Mouse (Mus musculus) olfactory bulb, adult 2 months (tissue): Measurements from ENCODE around the gene Serpinf2. TPM values are rescaled to one million over a fixed set of nuclear protein-coding genes. Genes with fewer than 3 reads are reported as not detected.
"Not testable (repeated sequence)": the region's sequence is repeated elsewhere in the genome, so short reads cannot be mapped to it uniquely, and the experiment has no call there.

Experiments
- H3K27ac ChIP-seq: fragments of 200-500 bp; 2 replicates; pipeline ENCODE4 v1.5.1; 2012; ENCODE audit warnings: low read depth, low read length; ENCODE audit not compliant: insufficient read depth
- H3K4me1 ChIP-seq: fragments of 200-500 bp; 2 replicates; pipeline ENCODE4 v1.6.1; 2012; ENCODE audit warnings: low read length; ENCODE audit not compliant: control insufficient read depth, insufficient read depth
- H3K4me3 ChIP-seq: fragments of 200-500 bp; 2 replicates; pipeline ENCODE4 v1.5.1; 2012; ENCODE audit warnings: mild to moderate bottlenecking, low read depth, low read length, moderate library complexity; ENCODE audit not compliant: insufficient read depth
- CTCF ChIP-seq: fragments of 200-500 bp; IDR thresholded peaks from 2 replicates; pipeline ENCODE4 v1.5.1; 2012; ENCODE audit warnings: low read depth, mild to moderate bottlenecking, low read length, moderate library complexity; ENCODE audit not compliant: insufficient read depth
- POLR2A ChIP-seq: fragments of 200-500 bp; IDR thresholded peaks from 2 replicates; pipeline ENCODE4 v1.6.1; 2012; ENCODE audit warnings: mild to moderate bottlenecking, low read depth, low read length, moderate library complexity; ENCODE audit not compliant: insufficient read depth
- whole genome bisulfite sequencing: fragments of 180-500 bp; shearing (Covaris S2); methylation state at CpG from one replicate; pipeline ENCODE4 v1.1.7; 2018; 5-methylcytosine and 5-hydroxymethylcytosine counted together
- polyA plus RNA-seq: library from polyadenylated mRNA; stranded (reverse); fragments of >200 nt; gene quantifications from 2 replicates; pipeline ENCODE4 v1.2.4, GENCODE M21; 2012; ENCODE audit warnings: low replicate concordance; ENCODE audit not compliant: missing spikeins, insufficient read depth, insufficient read length

The Serpinf2 gene
- polyA plus RNA-seq, 1 experiment: not detected

- peaks cover 10% of the 10 kb centered on the region for H3K4me1 ChIP-seq
- no peak overlapping the region for H3K4me3 ChIP-seq
- WGBS: 59% methylated on average over 3 of the region's 3 CpGs
- TF ChIP-seq POLR2A (no peak), CTCF (no peak)
- no peak overlapping the region for H3K27ac ChIP-seq
Observed at GRCm38 (mm10) chr11:75406865-75407264, 32.5 kb downstream of the Serpinf2 start.

- Histone ChIP-seq H3K27ac (no peak overlapping the region), H3K4me1 (peaks cover 7% of the 10 kb centered on the region), H3K4me3 (no peak overlapping the region)
- WGBS: 72% methylated on average over 4 of the region's 4 CpGs
- TF ChIP-seq CTCF: no peak
- no peak for TF ChIP-seq POLR2A
Observed at GRCm38 (mm10) chr11:75406104-75406503, 33.3 kb downstream of the Serpinf2 start.

- Histone ChIP-seq H3K4me1 (peaks cover 11% of the 10 kb centered on the region), H3K4me3 (no peak overlapping the region), H3K27ac (no peak overlapping the region)
- no peak for TF ChIP-seq CTCF
- TF ChIP-seq POLR2A: no peak
- WGBS: 95% methylated on average over 6 of the region's 6 CpGs
Observed at GRCm38 (mm10) chr11:75404801-75405200, 34.6 kb downstream of the Serpinf2 start.

- no peak overlapping the region for H3K4me3 ChIP-seq
- H3K4me1 ChIP-seq: peaks cover 15% of the 10 kb centered on the region
- WGBS: 85% methylated on average over 6 of the region's 6 CpGs
- TF ChIP-seq CTCF (no peak), POLR2A (no peak)
- H3K27ac ChIP-seq: no peak overlapping the region
Observed at GRCm38 (mm10) chr11:75403301-75404052, 35.9 kb downstream of the Serpinf2 start.

- Histone ChIP-seq H3K4me3 (no peak overlapping the region), H3K4me1 (peaks cover 15% of the 10 kb centered on the region), H3K27ac (peak overlapping the region; percentile 69)
- no peak for TF ChIP-seq CTCF
- no peak for TF ChIP-seq POLR2A
- 38% methylated on average over 5 of the region's 5 CpGs for whole genome bisulfite sequencing
Observed at GRCm38 (mm10) chr11:75402271-75402690, 37.1 kb downstream of the Serpinf2 start.

GRCm38 (mm10) chr11:75400099-75400498, 39.3 kb downstream of the Serpinf2 start:
- no peak overlapping the region for H3K4me3 ChIP-seq
- H3K4me1 ChIP-seq: peaks cover 15% of the 10 kb centered on the region
- H3K27ac ChIP-seq: 0 out of 2 replicates have a peak overlapping the region, but pooled peaks have one; percentile 63
- TF ChIP-seq CTCF (no peak), POLR2A (no peak)
- 58% methylated on average over 9 of the region's 9 CpGs for WGBS

- 50% methylated on average over 11 of the region's 11 CpGs for WGBS
- peaks cover 15% of the 10 kb centered on the region for H3K4me1 ChIP-seq
- H3K27ac ChIP-seq: peak overlapping the region; percentile 63
- H3K4me3 ChIP-seq: no peak overlapping the region
- no peak for TF ChIP-seq POLR2A
- TF ChIP-seq CTCF: no peak
Observed at GRCm38 (mm10) chr11:75399411-75399841, 40.0 kb downstream of the Serpinf2 start.

GRCm38 (mm10) chr11:75397452-75397851, 41.9 kb downstream of the Serpinf2 start:
- no peak overlapping the region for H3K4me3 ChIP-seq
- no peak overlapping the region for H3K27ac ChIP-seq
- peaks cover 10% of the 10 kb centered on the region for H3K4me1 ChIP-seq
- TF ChIP-seq POLR2A: no peak
- WGBS: 53% methylated on average over 7 of the region's 7 CpGs

- H3K4me1 ChIP-seq: peaks cover 8% of the 10 kb centered on the region
- no peak overlapping the region for H3K27ac ChIP-seq
- TF ChIP-seq POLR2A (no peak), CTCF (no peak)
- H3K4me3 ChIP-seq: no peak overlapping the region
- WGBS: 97% methylated on average over 1 of the region's 1 CpGs
Observed at GRCm38 (mm10) chr11:75395611-75396010, 43.8 kb downstream of the Serpinf2 start.

GRCm38 (mm10) chr11:75383529-75383928, 55.9 kb downstream of the Serpinf2 start:
- not testable (repeated sequence) for H3K27ac ChIP-seq, H3K4me3 ChIP-seq, H3K4me1 ChIP-seq
- WGBS: 39% methylated on average over 3 of the region's 3 CpGs

Other genes with a start within 250 kb of the Serpinf2 start
- gene Dph1, start 248.3 kb downstream of the Serpinf2 start, polyA plus RNA-seq: not detected in 2 replicates
- not detected in 2 replicates for gene Rtn4rl1, start 245.8 kb downstream of the Serpinf2 start, polyA plus RNA-seq
- gene Rpa1, start 91.3 kb downstream of the Serpinf2 start, polyA plus RNA-seq: not detected in 2 replicates
- gene Smyd4, start 91.2 kb downstream of the Serpinf2 start, polyA plus RNA-seq: not detected in 2 replicates
- gene Serpinf1, start 16.9 kb downstream of the Serpinf2 start, polyA plus RNA-seq: not detected in 2 replicates
- not detected in 2 replicates for gene Wdr81, start 15.1 kb upstream of the Serpinf2 start, polyA plus RNA-seq
- not detected in 2 replicates for gene Tlcd2, start 22.1 kb upstream of the Serpinf2 start, polyA plus RNA-seq
- 102 and 148 TPM in 2 replicates for gene Prpf8, start 47.2 kb upstream of the Serpinf2 start, polyA plus RNA-seq
- gene Rilp, start 70.5 kb upstream of the Serpinf2 start, polyA plus RNA-seq: not detected in 2 replicates
- not detected in 2 replicates for gene Scarf1, start 73.9 kb upstream of the Serpinf2 start, polyA plus RNA-seq
- gene Slc43a2, start 92.1 kb upstream of the Serpinf2 start, polyA plus RNA-seq: 363 TPM in 1 of 2 replicates, not detected in the other
- gene Pitpna, start 148.5 kb upstream of the Serpinf2 start, polyA plus RNA-seq: 209 and 678 TPM in 2 replicates
- not detected in 2 replicates for gene Inpp5k, start 191.4 kb upstream of the Serpinf2 start, polyA plus RNA-seq
- not detected in 2 replicates for gene Myo1c, start 210.9 kb upstream of the Serpinf2 start, polyA plus RNA-seq
- gene Crk, start 239.7 kb upstream of the Serpinf2 start, polyA plus RNA-seq: not detected in 2 replicates